Mouse (Mus musculus) adrenal gland, postnatal 25 days (tissue): Measurements from ENCODE around the gene Hfe2. TPM values are rescaled to one million over a fixed set of nuclear protein-coding genes. Genes with fewer than 3 reads are reported as not detected.

Source experiments
- DNase-seq: peaks from one replicate; pipeline ENCODE4 v3.0.0; 2021; ENCODE audit warnings: mixed read lengths
- total RNA-seq: library from RNA; stranded (reverse); gene quantifications from 2 replicates; pipeline ENCODE4 v1.2.3, GENCODE M21; 2021

The Hfe2 gene
- total RNA-seq, 1 experiment from 2014 or later, result not detected

- peak; percentile 71 for DNase-seq
Observed at GRCm38 (mm10) chr3:96576005-96576658, 51.2 kb downstream of the Hfe2 start.

GRCm38 (mm10) chr3:96576690-96577541 is 51.9 kb downstream of the Hfe2 start, which contains the start of gene Gm16253:
Gm16253 (plus strand) TSS chr3:96576984.
- peak; percentile 84 for DNase-seq

GRCm38 (mm10) chr3:96577566-96577965 is 52.6 kb downstream of the Hfe2 start:
- no peak for DNase-seq

Other genes starting within 250 kb of the Hfe2 start
- 1.0 and 1.4 TPM in 2 replicates for gene Fcgr1, start 231.2 kb upstream of the Hfe2 start, total RNA-seq
- gene BC107364, start 72.9 kb upstream of the Hfe2 start, total RNA-seq, result not detected in 2 replicates
- gene Txnip, start 32.8 kb downstream of the Hfe2 start, total RNA-seq, result 421 and 586 TPM in 2 replicates
- not detected in 2 replicates for gene Gm16253, start 51.8 kb downstream of the Hfe2 start, total RNA-seq
- gene Polr3gl, start 69.0 kb downstream of the Hfe2 start, total RNA-seq, result 37.7 and 44.9 TPM in 2 replicates
- gene Ankrd34a, start 71.5 kb downstream of the Hfe2 start, total RNA-seq, result 0.71 and 0.97 TPM in 2 replicates
- gene Lix1l, start 76.0 kb downstream of the Hfe2 start, total RNA-seq, result 32.9 and 50.0 TPM in 2 replicates
- 72.9 and 97.5 TPM in 2 replicates for gene Rbm8a, start 104.8 kb downstream of the Hfe2 start, total RNA-seq
- 41.6 and 58.7 TPM in 2 replicates for gene Pex11b, start 110.2 kb downstream of the Hfe2 start, total RNA-seq
- 0.55 and 0.71 TPM in 2 replicates for gene Gm42957, start 110.3 kb downstream of the Hfe2 start, total RNA-seq
- 1.9 and 2.0 TPM in 2 replicates for gene Itga10, start 120.4 kb downstream of the Hfe2 start, total RNA-seq
- 2.3 and 3.2 TPM in 2 replicates for gene Ankrd35, start 145.0 kb downstream of the Hfe2 start, total RNA-seq
- 27.6 and 33.1 TPM in 2 replicates for gene Pias3, start 171.2 kb downstream of the Hfe2 start, total RNA-seq
- 0.67 TPM in 1 of 2 replicates, not detected in the other for gene Nudt17, start 183.4 kb downstream of the Hfe2 start, total RNA-seq
- gene Polr3c, start 202.5 kb downstream of the Hfe2 start, total RNA-seq, result 27.5 and 32.4 TPM in 2 replicates
- gene Rnf115, start 202.5 kb downstream of the Hfe2 start, total RNA-seq, result 36.7 and 37.2 TPM in 2 replicates